Mouse (Mus musculus) intestine, embryonic 16.5 days (tissue): ENCODE measurements around the gene Myo19. TPM values are rescaled to one million over a fixed set of nuclear protein-coding genes. Genes with fewer than 3 reads are reported as not detected.
A peak's percentile ranks its signal among the peaks of the same experiment; 100 is the strongest.
"Not testable (repeated sequence)": the region's sequence is repeated elsewhere in the genome, so short reads cannot be mapped to it uniquely, and the experiment has no call there.

Experiments
- ATAC-seq: fragments of 200-750 bp; cut with Nextera tagmentation; 2 replicates; pipeline ENCODE4 v1.8.0; 2017; ENCODE audit warnings: moderate TSS enrichment, moderate library complexity
- H3K27ac ChIP-seq: fragments of 300-500 bp; sonication (generic); 2 replicates; pipeline ENCODE4 v1.5.1; 2014; ENCODE audit warnings: mild to moderate bottlenecking, low read length
- H3K27me3 ChIP-seq: fragments of 300-500 bp; sonication (generic); replicated peaks from 2 replicates; pipeline ENCODE4 v1.6.1; 2014; ENCODE audit warnings: low read length, control low read depth, mixed read lengths; ENCODE audit not compliant: control insufficient read depth, insufficient read depth
- H3K36me3 ChIP-seq: fragments of 300-500 bp; sonication (generic); 2 replicates; pipeline ENCODE4 v1.6.1; 2014; ENCODE audit warnings: low read length, control low read depth; ENCODE audit not compliant: control insufficient read depth, insufficient read depth
- H3K4me1 ChIP-seq: fragments of 300-500 bp; sonication (generic); 2 replicates; pipeline ENCODE4 v1.6.1; 2014; ENCODE audit warnings: low read length, control low read depth, mixed read lengths; ENCODE audit not compliant: control insufficient read depth, insufficient read depth
- H3K4me2 ChIP-seq: fragments of 300-500 bp; sonication (generic); 2 replicates; pipeline ENCODE4 v1.6.1; 2014; ENCODE audit warnings: low read depth, low read length, control low read depth
- H3K4me3 ChIP-seq: fragments of 300-500 bp; sonication (generic); 2 replicates; pipeline ENCODE4 v1.5.1; 2014; ENCODE audit warnings: mild to moderate bottlenecking, low read length
- H3K9ac ChIP-seq: fragments of 300-500 bp; sonication (generic); 2 replicates; pipeline ENCODE4 v1.6.1; 2014; ENCODE audit warnings: low read depth, low read length
- H3K9me3 ChIP-seq: fragments of 300-500 bp; sonication (generic); 2 replicates; pipeline ENCODE4 v1.6.1; 2016; ENCODE audit warnings: low read length, control low read depth; ENCODE audit not compliant: control insufficient read depth
- WGBS: fragments of 180-500 bp; shearing (Covaris S2); extraction: QIAGEN DNeasy Blood & Tissue Kit; methylation state at CpG from one replicate; pipeline ENCODE4 v1.1.7; 2014; 5-methylcytosine and 5-hydroxymethylcytosine counted together
- polyA plus RNA-seq: library from polyadenylated mRNA; unstranded; fragments of >200 nt; fragmentation: Nextera tagmentation; extraction: Ambion mirVana; gene quantifications from 2 replicates; pipeline ENCODE4 v1.2.1, GENCODE M21; 2015

Gene Myo19
- polyA plus RNA-seq, 1 experiment from 2014 or later, result 7.5 TPM

DNA sequence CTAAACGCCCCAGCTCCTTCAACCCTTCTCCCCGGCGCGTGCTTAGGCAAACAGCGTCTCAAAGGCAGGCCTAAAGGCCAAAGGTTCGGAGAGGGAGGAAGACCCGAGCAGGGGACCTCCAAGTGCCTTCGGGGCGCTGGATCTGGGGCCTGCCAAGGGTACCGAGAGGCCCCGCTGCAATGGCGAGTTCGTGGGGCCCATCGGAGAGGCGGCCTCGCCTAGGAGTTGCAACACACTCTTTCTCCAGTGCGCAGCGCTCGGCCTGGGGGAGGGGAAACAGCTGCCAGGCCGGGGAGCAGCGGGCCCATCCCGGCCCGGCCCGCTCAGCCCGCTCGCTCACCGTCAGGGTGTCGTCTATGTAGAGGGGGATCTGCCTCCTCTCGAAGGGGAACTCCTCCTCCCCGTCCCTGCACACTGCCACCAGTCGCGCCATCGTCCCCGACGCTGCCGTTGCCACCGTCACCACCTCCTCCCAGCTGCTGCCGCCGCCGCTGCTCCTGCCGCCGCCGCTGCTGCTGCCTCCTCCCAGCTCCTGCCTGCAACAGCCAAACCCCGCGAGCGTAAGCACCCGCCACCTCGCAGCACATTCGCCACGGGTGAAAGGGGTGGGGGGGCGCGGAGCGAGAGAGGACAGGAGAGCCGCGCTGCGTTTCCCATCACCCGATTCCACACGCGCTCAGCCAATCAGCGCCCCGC is 10.3 kb upstream of the Myo19 start:
- Histone ChIP-seq H3K9ac (peak overlapping the region; percentile 98), H3K27me3 (no peaks in the 10 kb centered on the region), H3K4me1 (peaks cover 7% of the 10 kb centered on the region; the same call in 1 of the 2 replicates), H3K4me3 (peak overlapping the region; percentile 89), H3K9me3 (no peaks in the 10 kb centered on the region), H3K4me2 (peak overlapping the region; percentile 75), H3K27ac (peak overlapping the region; percentile 99), H3K36me3 (no peaks in the 10 kb centered on the region)
- ATAC-seq, result peak; percentile 74
- WGBS, result under 1% methylated on average over 52 of the region's 61 CpGs

DNA sequence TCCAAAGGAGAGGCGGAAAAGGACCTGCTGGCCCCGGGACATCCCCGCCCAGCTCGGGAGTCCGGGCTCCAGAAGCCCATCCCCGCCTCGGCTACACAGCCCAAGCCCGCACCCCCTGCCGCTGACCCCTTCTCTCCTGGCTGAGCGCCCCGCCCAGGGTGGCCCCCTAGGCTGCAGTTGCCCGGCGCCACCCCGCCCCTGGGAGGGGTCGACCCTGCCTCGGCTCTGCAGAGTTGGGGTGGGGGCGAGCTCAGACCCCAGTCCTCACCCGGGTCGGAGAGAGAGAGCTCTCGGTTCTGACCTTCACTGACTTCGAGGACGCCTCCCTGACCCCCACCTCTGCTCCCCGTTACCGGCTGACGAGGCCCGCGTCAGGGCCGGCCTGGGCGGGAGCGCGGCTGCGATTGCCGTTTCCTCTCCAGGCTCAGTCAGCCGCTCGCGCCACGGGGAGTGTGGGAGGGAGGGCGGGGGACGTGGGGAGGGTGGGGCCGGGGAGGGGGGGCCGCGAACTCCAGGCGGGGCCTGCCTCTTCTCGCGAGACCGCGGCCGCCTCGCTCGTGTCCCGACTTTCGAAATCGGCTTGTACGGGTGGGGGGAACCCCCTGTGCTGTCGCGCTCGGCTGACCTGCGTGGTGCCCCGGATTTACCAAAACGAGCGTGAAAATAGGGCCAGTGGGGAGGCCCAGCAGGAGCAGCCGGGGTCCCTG is 9.5 kb upstream of the Myo19 start, which contains the start of gene Ggnbp2:
TSS of gene Ggnbp2 (minus strand) at position 481 of the 707 bp plus-strand sequence.
- Histone ChIP-seq H3K4me2 (peak within 1 kb of the TSS; percentile 75), H3K4me3 (peak within 1 kb of the TSS; percentile 89), H3K27ac (peak within 1 kb of the TSS; percentile 100), H3K4me1 (peaks cover 7% of the 10 kb centered on the region; the same call in 1 of the 2 replicates), H3K36me3 (no peaks in the 10 kb centered on the region), H3K9ac (peak within 1 kb of the TSS; percentile 98), H3K9me3 (no peaks in the 10 kb centered on the region), H3K27me3 (no peaks in the 10 kb centered on the region)
- ATAC-seq, result peak; percentile 89
- WGBS, result under 1% methylated on average over 37 of the region's 62 CpGs

DNA sequence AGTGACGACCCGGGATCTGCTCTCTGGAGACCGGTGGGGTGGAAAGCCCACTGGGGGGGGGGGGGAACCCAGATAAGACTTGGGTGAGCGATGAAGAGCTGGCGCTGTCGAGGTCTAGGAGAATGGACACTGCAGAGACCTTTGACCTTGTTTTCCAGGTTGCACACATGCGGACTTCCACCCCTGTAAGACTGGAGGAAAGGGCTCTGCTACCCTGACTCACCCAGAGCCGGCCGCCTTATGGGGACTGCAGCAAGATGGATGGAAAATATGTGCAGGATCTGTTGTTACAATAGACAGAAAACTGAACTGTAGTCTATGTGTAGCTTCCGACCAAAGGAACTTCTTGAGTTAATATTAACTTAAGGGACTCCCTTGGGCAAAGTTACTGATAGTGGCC is 8.9 kb upstream of the Myo19 start:
- H3K36me3 ChIP-seq, result no peaks in the 10 kb centered on the region
- H3K27me3 ChIP-seq, result no peaks in the 10 kb centered on the region
- no peaks in the 10 kb centered on the region for H3K9me3 ChIP-seq
- peak overlapping the region; percentile 100 for H3K27ac ChIP-seq
- peaks cover 5% of the 10 kb centered on the region; the same call in 1 of the 2 replicates for H3K4me1 ChIP-seq
- peak overlapping the region; percentile 97 for H3K9ac ChIP-seq
- peak overlapping the region; percentile 62 for H3K4me2 ChIP-seq
- 0% methylated on average over 10 of the region's 10 CpGs for WGBS
- peak; percentile 57 for ATAC-seq
- peak overlapping the region; percentile 89 for H3K4me3 ChIP-seq

DNA sequence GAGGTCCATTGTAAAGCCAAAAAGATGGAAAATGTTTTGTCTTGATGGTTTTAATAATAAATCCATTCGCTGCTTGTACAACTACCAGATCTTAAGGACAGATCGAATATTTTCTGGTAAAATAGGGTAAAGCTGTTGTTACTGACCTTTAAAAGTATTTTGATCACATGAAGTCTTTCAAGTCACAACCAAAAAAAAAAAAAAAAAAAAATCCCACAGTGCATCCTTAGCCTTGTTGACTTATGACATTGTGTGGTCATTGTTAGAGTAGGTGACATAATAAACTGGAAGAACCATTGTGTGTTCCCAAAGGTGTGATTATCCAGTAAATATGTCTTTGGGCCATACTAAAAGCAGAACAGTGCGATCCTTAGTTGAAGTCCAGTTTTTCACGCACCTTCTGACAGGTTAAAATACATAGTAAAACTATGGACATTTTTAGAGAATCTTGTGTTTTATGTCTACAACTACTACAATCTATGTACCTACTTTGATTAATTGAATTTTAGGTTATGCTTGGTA is 8.3 kb upstream of the Myo19 start:
- Histone ChIP-seq H3K4me2 (peak overlapping the region; percentile 62), H3K9ac (peak overlapping the region; percentile 97), H3K4me3 (peak overlapping the region; percentile 89), H3K9me3 (no peaks in the 10 kb centered on the region), H3K27me3 (no peaks in the 10 kb centered on the region), H3K4me1 (peaks cover 5% of the 10 kb centered on the region; the same call in 1 of the 2 replicates), H3K36me3 (no peaks in the 10 kb centered on the region), H3K27ac (peak overlapping the region; percentile 100)
- WGBS, result 64% methylated on average over 4 of the region's 4 CpGs
- no peak for ATAC-seq

DNA sequence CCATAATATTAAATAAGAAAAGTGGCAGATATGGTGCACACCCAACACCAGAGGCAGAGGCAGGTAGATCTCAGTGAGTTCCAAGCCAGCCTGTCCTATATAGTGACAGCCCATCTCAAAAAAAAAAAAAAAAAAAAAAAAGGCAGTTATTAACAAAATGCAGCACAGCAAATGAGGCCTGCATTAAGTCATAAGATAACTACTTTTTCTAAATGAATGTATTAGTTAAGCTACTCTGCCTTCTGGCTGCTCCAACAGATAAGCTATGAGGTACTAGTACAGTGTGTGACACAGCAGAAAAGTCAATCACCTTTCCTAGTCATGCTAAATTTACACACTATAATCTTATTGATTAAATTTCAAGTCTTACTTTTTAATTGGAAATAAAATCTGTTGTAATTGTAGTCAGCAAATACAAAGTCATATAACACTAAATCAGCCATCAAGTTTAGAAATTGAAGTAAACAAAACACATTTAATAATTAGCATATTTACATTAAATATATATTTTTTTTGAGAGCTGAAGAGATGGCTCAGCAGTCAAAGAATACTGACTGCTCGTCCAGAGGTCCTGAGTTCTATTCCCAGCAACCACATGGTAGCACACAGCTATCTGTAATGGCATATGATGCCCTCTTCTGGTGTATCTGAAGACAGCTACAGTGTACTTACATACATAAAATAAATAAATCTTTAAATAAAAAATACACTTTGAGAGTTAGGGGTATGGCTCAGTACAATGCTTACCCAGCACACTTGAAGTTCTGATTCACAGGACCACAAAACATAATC is 6.7 kb upstream of the Myo19 start:
- Histone ChIP-seq H3K9ac (no peak overlapping the region), H3K27ac (no peak overlapping the region), H3K27me3 (no peaks in the 10 kb centered on the region), H3K4me3 (no peak overlapping the region), H3K36me3 (no peaks in the 10 kb centered on the region), H3K4me2 (no peak overlapping the region), H3K9me3 (no peaks in the 10 kb centered on the region), H3K4me1 (no peaks in the 10 kb centered on the region)
- 74% methylated on average over 1 of the region's 1 CpGs for WGBS
- no peak for ATAC-seq

DNA sequence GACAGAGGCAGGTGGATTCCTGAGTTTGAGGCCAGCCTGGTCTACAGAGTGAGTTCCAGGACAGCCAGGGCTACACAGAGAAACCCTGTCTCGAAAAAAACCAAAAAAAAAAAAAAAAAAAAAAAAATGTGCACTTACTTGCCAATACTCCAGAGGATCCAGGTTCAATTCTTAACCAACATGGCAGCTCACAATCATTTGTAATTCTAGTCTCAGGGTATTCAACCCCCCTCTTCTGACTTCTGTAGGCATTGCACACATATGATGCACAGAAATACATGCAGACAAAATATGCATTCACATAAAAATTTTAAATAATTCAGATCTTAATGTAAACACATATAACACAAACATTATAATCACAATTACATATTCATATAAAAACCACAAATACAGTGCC is 3.9 kb upstream of the Myo19 start:
- H3K4me2 ChIP-seq, H3K27me3 ChIP-seq, H3K27ac ChIP-seq, H3K36me3 ChIP-seq, H3K4me3 ChIP-seq, H3K9me3 ChIP-seq, H3K4me1 ChIP-seq, ATAC-seq, H3K9ac ChIP-seq: not testable (repeated sequence)
- no CpG with 5 or more reads among the region's 1 CpGs for WGBS

DNA sequence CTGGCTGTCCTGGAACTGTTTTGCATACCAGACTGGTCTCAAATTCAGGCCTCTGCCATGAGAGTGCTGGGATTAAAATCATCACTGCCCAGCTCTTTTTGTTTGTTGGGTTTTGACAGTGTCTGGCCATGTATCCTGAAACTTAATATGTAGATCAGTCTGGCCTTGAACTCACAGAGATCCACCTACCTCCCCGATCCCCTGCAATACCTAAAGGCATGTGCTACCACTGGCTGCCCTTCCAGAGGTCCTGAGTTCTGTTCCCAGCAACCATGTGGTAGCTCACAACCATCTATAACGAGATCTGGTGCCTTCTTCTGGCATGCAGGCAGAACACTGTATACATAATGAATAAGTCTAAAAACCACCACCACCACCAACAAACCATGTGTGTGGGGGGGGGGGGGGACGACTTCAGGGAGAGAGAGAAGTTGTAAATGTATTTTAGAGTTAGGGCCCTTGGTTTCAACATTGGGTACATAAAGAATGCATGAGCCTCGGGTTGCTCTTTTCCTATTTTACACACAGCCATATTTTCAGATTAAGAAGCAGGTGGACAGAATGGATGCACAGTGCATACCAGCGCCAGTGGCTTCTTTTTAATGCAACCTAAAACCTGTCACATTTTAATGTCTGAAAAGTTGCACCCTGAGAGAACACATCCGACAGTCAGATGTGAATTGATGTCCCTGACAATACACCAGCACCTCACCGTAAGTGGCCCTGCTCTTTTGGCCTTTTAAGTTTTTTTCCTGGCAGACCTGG is 759 bp upstream of the Myo19 start:
- Histone ChIP-seq H3K9me3 (no peaks in the 10 kb centered on the region), H3K36me3 (no peaks in the 10 kb centered on the region), H3K4me2 (peak overlapping the region; percentile 91), H3K4me3 (peak overlapping the region; percentile 90), H3K27ac (peak overlapping the region; percentile 97), H3K27me3 (no peaks in the 10 kb centered on the region), H3K4me1 (peaks cover 11% of the 10 kb centered on the region), H3K9ac (peak overlapping the region; percentile 90)
- WGBS, result 21% methylated on average over 6 of the region's 7 CpGs
- ATAC-seq, result no peak

DNA sequence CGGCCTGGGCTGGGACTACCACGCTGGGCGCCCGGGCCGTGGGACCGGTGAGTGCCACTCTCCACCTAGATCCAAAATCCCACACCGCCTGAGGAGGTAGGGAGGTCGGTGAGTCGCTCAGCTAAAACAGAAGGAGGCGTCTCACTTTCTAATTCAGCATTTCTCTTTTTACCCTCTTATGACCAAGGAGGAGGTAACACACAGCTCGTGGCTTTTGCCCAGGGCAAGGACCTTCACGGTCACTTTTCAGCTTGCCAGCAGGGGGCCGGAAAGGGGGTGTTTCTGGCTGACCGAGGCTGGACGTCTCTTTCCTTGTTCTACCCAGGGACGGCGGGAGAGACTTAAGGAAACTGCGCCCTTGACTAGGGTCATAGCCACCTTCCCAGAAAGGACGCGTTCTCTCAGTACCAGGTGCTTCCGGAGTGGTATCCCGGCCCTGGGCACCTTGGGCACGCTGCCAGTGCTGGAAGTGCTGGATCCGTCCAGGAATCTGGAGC is 565 bp downstream of the Myo19 start:
- Histone ChIP-seq H3K4me1 (peaks cover 11% of the 10 kb centered on the region), H3K4me2 (peak overlapping the region; percentile 91), H3K27ac (peak overlapping the region; percentile 97), H3K9me3 (no peaks in the 10 kb centered on the region), H3K9ac (peak overlapping the region; percentile 90), H3K27me3 (no peaks in the 10 kb centered on the region), H3K36me3 (no peaks in the 10 kb centered on the region), H3K4me3 (peak overlapping the region; percentile 90)
- ATAC-seq, result peak; percentile 69
- under 1% methylated on average over 24 of the region's 24 CpGs for WGBS
